Mouse (Mus musculus): Measurements from ENCODE around the gene Vps36. TPM values are rescaled to one million over a fixed set of nuclear protein-coding genes. Genes with fewer than 3 reads are reported as not detected.

Vps36 gene
- polyA plus RNA-seq, 1 experiment from 2014 or later = 34.0 TPM

DNA sequence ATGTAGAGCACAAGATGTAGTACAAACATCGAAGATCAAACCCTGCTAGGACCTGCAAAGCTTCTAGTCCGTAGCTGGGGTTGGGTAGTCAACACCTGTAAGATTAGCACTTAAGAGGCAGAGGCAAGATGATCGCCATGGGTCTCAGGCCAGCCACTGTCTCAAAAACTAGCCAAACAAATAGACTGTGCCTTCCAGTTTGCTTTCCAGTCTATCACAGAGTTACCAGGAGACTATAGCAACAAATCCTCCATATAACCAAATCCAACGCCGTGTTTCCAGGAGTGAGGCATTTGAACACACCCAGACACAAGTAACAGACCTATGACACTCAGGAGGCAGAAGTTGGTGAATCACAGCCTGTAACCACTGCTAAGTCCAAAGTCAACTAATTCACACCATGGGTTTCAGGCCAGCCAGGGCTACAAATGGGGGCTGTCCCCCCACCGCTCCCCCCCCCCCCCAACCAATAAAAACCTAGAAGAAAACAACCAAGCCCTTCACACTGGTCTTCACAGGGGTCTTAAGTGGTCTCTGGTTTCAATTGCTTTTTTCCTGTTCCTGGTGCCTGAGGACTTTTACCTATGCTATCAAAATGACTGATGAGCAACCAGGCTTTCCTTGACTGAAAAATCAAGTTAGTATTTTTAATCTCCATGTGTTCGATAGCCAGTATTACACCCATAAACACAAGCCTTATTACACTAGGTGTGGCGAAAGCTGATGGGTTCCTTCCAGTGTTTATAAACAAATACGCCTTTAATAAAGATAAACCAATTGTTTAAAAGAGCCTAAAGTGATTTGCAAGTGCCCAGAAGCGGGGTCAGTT lies 27.1 kb upstream of the Vps36 start:
- Histone ChIP-seq H3K4me1 (ENCODE audit: control insufficient read depth, insufficient read depth, low read length) (no peaks in the 10 kb centered on the region; the same call in 1 of the 2 replicates), H3K36me3 (ENCODE audit: control insufficient read depth, insufficient read depth, low read length) (peaks cover 2% of the 10 kb centered on the region; the same call in 1 of the 2 replicates), H3K27me3 (replicated peaks; ENCODE audit: control insufficient read depth, insufficient read depth, low read length) (no peaks in the 10 kb centered on the region), H3K9me3 (ENCODE audit: control insufficient read depth, low read length) (no peaks in the 10 kb centered on the region), H3K4me2 (ENCODE audit: low read depth, low read length) (peak overlapping the region; percentile 50), H3K9ac (ENCODE audit: low read depth, low read length) (peak overlapping the region; percentile 63), H3K4me3 (ENCODE audit: low read length) (peak overlapping the region; percentile 69), H3K27ac (ENCODE audit: low read length) (peak overlapping the region; percentile 54; the same call in 1 of the 2 replicates)
- WGBS = 43% methylated on average over 10 of the region's 10 CpGs
- peak; percentile 60 for ATAC-seq

DNA sequence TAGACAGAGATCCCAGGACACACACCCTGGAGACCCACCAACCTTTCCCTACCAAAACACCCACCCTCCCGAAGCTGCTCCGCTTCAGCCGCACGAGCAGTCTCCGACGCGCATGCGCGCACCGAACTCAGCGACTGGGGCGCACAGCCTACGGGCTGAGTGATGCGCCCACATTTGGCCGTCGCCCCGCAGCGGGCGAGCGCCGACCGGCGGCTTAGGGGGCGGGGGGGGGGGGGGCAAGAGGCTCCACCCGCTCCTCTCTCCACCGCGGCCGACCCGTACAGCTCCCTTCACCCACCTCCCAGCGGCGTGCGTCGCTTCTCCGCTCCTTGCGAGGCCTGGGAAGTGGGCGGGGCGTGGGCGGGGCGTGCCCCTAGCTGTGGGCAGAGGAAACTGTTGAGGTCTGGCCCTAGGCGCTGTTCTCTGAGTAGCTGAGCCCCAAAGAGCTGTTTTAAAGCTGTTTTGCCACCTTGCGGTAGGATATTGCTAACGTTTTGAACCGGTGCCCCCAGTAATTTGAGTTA lies 26.5 kb upstream of the Vps36 start, which contains the start of gene Nek3:
Gene Nek3 (minus strand): TSS at position 356 of the 524 bp plus-strand sequence.
- H3K27me3 ChIP-seq (replicated peaks; ENCODE audit: control insufficient read depth, insufficient read depth, low read length) = no peaks in the 10 kb centered on the region
- no peaks in the 10 kb centered on the region for H3K9me3 ChIP-seq (ENCODE audit: control insufficient read depth, low read length)
- peak within 1 kb of the TSS; percentile 63 for H3K9ac ChIP-seq (ENCODE audit: low read depth, low read length)
- peak within 1 kb of the TSS; percentile 50 for H3K4me2 ChIP-seq (ENCODE audit: low read depth, low read length)
- no peaks in the 10 kb centered on the region; the same call in 1 of the 2 replicates for H3K4me1 ChIP-seq (ENCODE audit: control insufficient read depth, insufficient read depth, low read length)
- peak; percentile 99 for ATAC-seq
- H3K27ac ChIP-seq (ENCODE audit: low read length) = peak within 1 kb of the TSS; percentile 54; the same call in 1 of the 2 replicates
- WGBS = 1% methylated on average over 30 of the region's 43 CpGs
- peak within 1 kb of the TSS; percentile 69 for H3K4me3 ChIP-seq (ENCODE audit: low read length)
- H3K36me3 ChIP-seq (ENCODE audit: control insufficient read depth, insufficient read depth, low read length) = peaks cover 2% of the 10 kb centered on the region; the same call in 1 of the 2 replicates

DNA sequence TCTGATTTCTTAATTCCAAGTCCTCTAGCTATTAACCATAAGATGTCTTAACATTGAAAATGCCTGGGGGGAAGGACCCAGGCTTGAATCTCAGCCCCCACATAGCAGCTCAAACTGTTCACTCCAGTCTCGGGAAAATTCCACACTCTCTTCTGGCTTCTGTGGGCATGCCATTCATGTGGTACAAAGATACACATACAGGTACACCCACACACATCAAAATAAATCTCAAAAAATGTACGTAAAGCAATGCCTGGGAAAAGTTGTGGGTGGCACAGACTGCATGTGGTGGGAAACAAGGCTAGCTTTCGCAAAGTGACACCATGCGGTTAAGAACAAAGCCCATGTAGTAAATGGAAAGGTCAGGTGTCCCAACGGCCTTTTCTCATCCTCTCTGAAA lies 23.4 kb upstream of the Vps36 start:
- ATAC-seq = no peak
- Histone ChIP-seq H3K4me2 (ENCODE audit: low read depth, low read length) (no peak overlapping the region), H3K9ac (ENCODE audit: low read depth, low read length) (no peak overlapping the region), H3K9me3 (ENCODE audit: control insufficient read depth, low read length) (no peaks in the 10 kb centered on the region), H3K4me3 (ENCODE audit: low read length) (no peak overlapping the region), H3K27me3 (replicated peaks; ENCODE audit: control insufficient read depth, insufficient read depth, low read length) (no peaks in the 10 kb centered on the region), H3K27ac (ENCODE audit: low read length) (no peak overlapping the region), H3K4me1 (ENCODE audit: control insufficient read depth, insufficient read depth, low read length) (no peaks in the 10 kb centered on the region; the same call in 1 of the 2 replicates), H3K36me3 (ENCODE audit: control insufficient read depth, insufficient read depth, low read length) (peaks cover 2% of the 10 kb centered on the region; the same call in 1 of the 2 replicates)
- WGBS = 93% methylated on average over 5 of the region's 5 CpGs

DNA sequence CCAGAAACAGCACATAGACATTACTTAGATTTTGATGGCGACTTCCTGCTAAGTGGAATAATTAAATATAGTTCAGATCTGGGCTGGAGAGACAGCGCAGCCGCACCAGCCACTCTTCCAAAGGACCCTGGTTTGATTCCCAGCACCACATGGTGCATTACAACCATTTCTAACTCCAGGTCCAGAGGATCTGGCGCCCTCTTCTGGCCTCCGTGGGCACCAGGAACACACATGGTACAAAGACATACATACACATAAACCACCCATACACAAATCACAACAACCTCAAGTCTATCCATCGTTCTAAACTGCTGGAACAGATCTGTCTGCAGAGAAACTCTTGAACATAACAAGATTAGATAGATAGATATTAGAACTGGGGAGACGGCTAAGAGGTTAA lies 16.6 kb upstream of the Vps36 start:
- Histone ChIP-seq H3K27ac (ENCODE audit: low read length) (no peak overlapping the region), H3K9me3 (ENCODE audit: control insufficient read depth, low read length) (0 out of 2 replicates have a peak, but pooled peaks cover 6% of the 10 kb centered on the region), H3K9ac (ENCODE audit: low read depth, low read length) (no peak overlapping the region), H3K4me2 (ENCODE audit: low read depth, low read length) (no peak overlapping the region), H3K4me3 (ENCODE audit: low read length) (no peak overlapping the region), H3K27me3 (replicated peaks; ENCODE audit: control insufficient read depth, insufficient read depth, low read length) (no peaks in the 10 kb centered on the region), H3K4me1 (ENCODE audit: control insufficient read depth, insufficient read depth, low read length) (no peaks in the 10 kb centered on the region), H3K36me3 (ENCODE audit: control insufficient read depth, insufficient read depth, low read length) (peaks cover 13% of the 10 kb centered on the region)
- WGBS = 94% methylated on average over 7 of the region's 7 CpGs
- ATAC-seq = no peak

DNA sequence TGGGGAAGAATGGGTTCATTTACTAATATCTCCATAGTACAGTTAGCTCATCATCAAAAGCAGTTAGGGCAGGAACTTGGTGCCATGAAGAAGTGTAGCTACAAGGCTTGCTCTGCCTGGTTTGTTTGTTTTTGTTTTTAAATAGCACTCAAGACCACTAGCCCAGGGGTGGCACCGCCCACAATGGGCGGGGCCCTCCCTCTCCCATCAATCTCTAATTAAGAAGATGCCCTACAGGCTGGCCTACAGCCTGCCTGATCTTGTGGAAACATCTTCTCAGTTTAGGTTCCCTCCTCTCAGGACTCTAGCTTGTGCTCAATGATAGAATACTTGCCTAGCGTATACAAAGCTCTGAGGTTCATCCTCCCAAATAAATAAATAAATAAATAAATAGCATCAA lies 7.7 kb upstream of the Vps36 start:
- Histone ChIP-seq H3K27ac (ENCODE audit: low read length) (no peak overlapping the region), H3K4me2 (ENCODE audit: low read depth, low read length) (peak overlapping the region; percentile 74), H3K9ac (ENCODE audit: low read depth, low read length) (peak overlapping the region; percentile 81)

DNA sequence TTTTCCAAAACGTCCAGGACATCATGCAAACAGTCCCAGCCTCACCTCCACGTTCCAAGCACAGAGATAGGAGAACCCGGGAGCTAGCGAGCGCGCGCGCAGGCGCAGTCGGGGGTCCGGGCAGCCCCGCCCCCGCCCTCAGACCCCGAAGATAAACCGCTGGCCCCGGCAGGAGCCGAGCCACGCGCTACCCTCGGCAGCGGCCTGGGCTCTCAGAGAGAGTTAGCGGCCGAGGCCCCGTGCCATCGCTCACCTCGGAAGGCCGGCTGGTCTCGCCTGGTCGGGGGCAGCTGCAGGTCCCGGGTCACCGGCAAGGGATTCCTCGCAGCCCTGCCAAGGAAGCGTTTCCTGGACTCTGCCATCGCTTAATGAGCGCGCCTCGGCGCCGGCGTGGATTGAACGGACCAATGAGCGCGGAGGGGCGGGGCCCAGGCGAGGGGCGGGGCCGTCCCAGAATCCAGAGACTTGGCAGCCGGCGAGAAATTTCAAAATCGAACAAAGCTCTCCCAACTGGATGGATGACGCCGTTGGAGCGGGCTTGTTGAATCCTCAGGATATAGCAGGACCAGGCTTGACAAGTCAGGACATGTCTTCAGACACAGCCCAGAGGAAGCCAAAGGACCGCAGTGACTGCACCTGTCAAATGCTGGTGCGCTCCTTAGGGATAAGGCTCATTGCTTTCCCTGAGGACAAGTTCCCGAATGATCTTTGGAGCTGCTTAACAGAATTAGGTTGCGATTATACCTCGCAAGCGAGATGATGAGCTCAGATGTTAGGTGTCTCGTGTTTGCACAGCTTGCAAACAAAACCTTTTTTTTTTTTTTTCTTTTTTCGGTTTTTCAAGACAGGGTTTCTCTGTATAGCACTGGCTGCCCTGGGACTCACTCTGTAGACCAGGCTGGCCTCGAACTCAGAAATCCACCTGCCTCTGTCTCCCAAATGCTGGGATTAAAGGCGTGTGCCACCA lies 6.9 kb upstream of the Vps36 start, which contains the start of gene Ckap2:
Gene Ckap2 (minus strand): TSS at position 389 of the 967 bp plus-strand sequence.
- no peaks in the 10 kb centered on the region for H3K27me3 ChIP-seq (replicated peaks; ENCODE audit: control insufficient read depth, insufficient read depth, low read length)
- peak within 1 kb of the TSS; percentile 68 for H3K27ac ChIP-seq (ENCODE audit: low read length)
- WGBS = 2% methylated on average over 63 of the region's 63 CpGs
- H3K36me3 ChIP-seq (ENCODE audit: control insufficient read depth, insufficient read depth, low read length) = no peaks in the 10 kb centered on the region
- H3K4me2 ChIP-seq (ENCODE audit: low read depth, low read length) = peak within 1 kb of the TSS; percentile 74
- H3K4me3 ChIP-seq (ENCODE audit: low read length) = peak within 1 kb of the TSS; percentile 61
- H3K9me3 ChIP-seq (ENCODE audit: control insufficient read depth, low read length) = no peaks in the 10 kb centered on the region
- peak; percentile 99 for ATAC-seq
- H3K9ac ChIP-seq (ENCODE audit: low read depth, low read length) = peak within 1 kb of the TSS; percentile 81
- peaks cover 11% of the 10 kb centered on the region for H3K4me1 ChIP-seq (ENCODE audit: control insufficient read depth, insufficient read depth, low read length)

More for the DNA sequence above, 7.7 kb upstream of the Vps36 start:
- H3K4me1 ChIP-seq (ENCODE audit: control insufficient read depth, insufficient read depth, low read length) = peaks cover 11% of the 10 kb centered on the region
- H3K4me3 ChIP-seq (ENCODE audit: low read length) = peak overlapping the region; percentile 61
- WGBS = under 1% methylated on average over 3 of the region's 3 CpGs
- no peaks in the 10 kb centered on the region for H3K27me3 ChIP-seq (replicated peaks; ENCODE audit: control insufficient read depth, insufficient read depth, low read length)
- peak; percentile 48 for ATAC-seq
- no peaks in the 10 kb centered on the region for H3K36me3 ChIP-seq (ENCODE audit: control insufficient read depth, insufficient read depth, low read length)
- H3K9me3 ChIP-seq (ENCODE audit: control insufficient read depth, low read length) = no peaks in the 10 kb centered on the region

DNA sequence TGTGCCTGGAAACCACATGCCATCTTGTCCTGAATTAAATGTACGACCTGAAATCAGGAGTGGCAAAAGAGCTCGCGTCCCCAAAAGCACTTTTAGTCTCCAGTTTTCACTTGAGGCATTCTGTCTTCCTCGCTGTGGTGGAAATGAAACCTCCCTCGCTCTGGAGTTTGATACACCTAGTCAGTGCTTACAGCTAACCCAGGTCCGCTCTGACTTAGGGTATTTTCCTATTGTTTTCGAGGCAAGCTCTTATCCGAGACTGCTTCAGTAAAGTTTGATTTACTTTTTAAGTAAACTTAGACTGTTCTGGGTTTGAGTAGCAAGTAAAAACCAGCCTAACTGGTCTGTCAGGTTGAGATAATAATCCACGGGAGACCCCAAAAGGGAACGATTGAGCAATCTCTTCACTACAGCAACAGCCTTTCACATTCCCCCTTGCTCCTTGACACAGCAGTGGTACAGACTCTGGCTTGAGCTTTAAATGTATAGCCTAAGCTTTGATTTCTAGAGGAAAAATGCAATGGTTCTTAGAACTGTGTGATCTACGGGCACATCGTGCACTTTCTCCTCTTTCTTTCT lies 912 bp downstream of the Vps36 start:
- no peaks in the 10 kb centered on the region for H3K27me3 ChIP-seq (replicated peaks; ENCODE audit: control insufficient read depth, insufficient read depth, low read length)
- H3K9ac ChIP-seq (ENCODE audit: low read depth, low read length) = peak overlapping the region; percentile 92
- 9% methylated on average over 12 of the region's 12 CpGs for WGBS
- peak overlapping the region; percentile 54 for H3K4me2 ChIP-seq (ENCODE audit: low read depth, low read length)
- peak; percentile 62 for ATAC-seq
- H3K27ac ChIP-seq (ENCODE audit: low read length) = peak overlapping the region; percentile 99
- no peaks in the 10 kb centered on the region for H3K9me3 ChIP-seq (ENCODE audit: control insufficient read depth, low read length)
- H3K4me3 ChIP-seq (ENCODE audit: low read length) = peak overlapping the region; percentile 92
- no peaks in the 10 kb centered on the region for H3K36me3 ChIP-seq (ENCODE audit: control insufficient read depth, insufficient read depth, low read length)
- H3K4me1 ChIP-seq (ENCODE audit: control insufficient read depth, insufficient read depth, low read length) = 0 out of 2 replicates have a peak, but pooled peaks cover 6% of the 10 kb centered on the region

DNA sequence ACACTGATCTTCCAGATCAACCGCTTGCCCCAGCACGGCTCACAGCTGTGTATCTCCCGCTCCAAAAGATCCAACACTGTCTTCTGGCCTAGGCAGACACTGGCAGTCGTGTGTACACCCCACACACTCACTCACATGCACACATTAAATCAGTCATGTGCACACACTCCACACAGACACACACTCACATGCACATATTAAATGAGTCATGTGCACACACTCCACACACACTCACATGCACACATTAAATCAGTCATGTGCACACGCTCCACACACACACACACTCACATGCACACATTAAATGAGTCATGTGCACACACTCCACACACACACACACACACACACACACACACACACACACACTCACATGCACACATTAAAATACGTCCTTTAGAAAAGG lies 5.3 kb downstream of the Vps36 start:
- Histone ChIP-seq H3K4me1 (ENCODE audit: control insufficient read depth, insufficient read depth, low read length) (0 out of 2 replicates have a peak, but pooled peaks cover 6% of the 10 kb centered on the region), H3K4me2 (ENCODE audit: low read depth, low read length) (no peak overlapping the region), H3K27me3 (replicated peaks; ENCODE audit: control insufficient read depth, insufficient read depth, low read length) (no peaks in the 10 kb centered on the region), H3K27ac (ENCODE audit: low read length) (no peak overlapping the region), H3K4me3 (ENCODE audit: low read length) (no peak overlapping the region), H3K9ac (ENCODE audit: low read depth, low read length) (no peak overlapping the region), H3K9me3 (ENCODE audit: control insufficient read depth, low read length) (no peaks in the 10 kb centered on the region), H3K36me3 (ENCODE audit: control insufficient read depth, insufficient read depth, low read length) (peaks cover 15% of the 10 kb centered on the region)
- no peak for ATAC-seq
- 87% methylated on average over 6 of the region's 6 CpGs for WGBS
